Mouse (Mus musculus) hindbrain, embryonic 11.5 days (tissue): ENCODE results near the gene Wnt5b. TPM values are rescaled to one million over a fixed set of nuclear protein-coding genes. Genes with fewer than 3 reads are reported as not detected.
A peak's percentile ranks its signal among the peaks of the same experiment; 100 is the strongest.

Experiments used
- ATAC-seq: fragments of 200-750 bp; cut with Nextera tagmentation; 2 replicates; pipeline ENCODE4 v1.8.0; 2017; ENCODE audit warnings: mild to moderate bottlenecking, moderate TSS enrichment, moderate library complexity; ENCODE audit not compliant: low FRiP score
- DNase-seq: peaks from one replicate; pipeline ENCODE4 v3.0.0-alpha.2; 2015; ENCODE audit warnings: low spot score
- H3K27ac ChIP-seq: fragments of 300-500 bp; sonication (generic); 2 replicates; pipeline ENCODE4 v1.5.1; 2014; ENCODE audit warnings: mild to moderate bottlenecking, low read depth, low read length
- H3K27me3 ChIP-seq: fragments of 300-500 bp; sonication (generic); 2 replicates; pipeline ENCODE4 v1.6.1; 2014; ENCODE audit warnings: mild to moderate bottlenecking, low read length, moderate library complexity, mixed read lengths; ENCODE audit not compliant: control insufficient read depth, insufficient read depth
- H3K36me3 ChIP-seq: fragments of 300-500 bp; sonication (generic); 2 replicates; pipeline ENCODE4 v1.6.1; 2014; ENCODE audit warnings: mild to moderate bottlenecking, low read length, moderate library complexity, mixed read lengths; ENCODE audit not compliant: control insufficient read depth, insufficient read depth
- H3K4me1 ChIP-seq: fragments of 300-500 bp; sonication (generic); replicated peaks from 2 replicates; pipeline ENCODE4 v1.6.1; 2014; ENCODE audit warnings: low read length, mixed read lengths; ENCODE audit not compliant: control insufficient read depth, insufficient read depth
- H3K4me2 ChIP-seq: fragments of 300-500 bp; sonication (generic); replicated peaks from 2 replicates; pipeline ENCODE4 v1.6.1; 2014; ENCODE audit warnings: mild to moderate bottlenecking, low read depth, low read length
- H3K4me3 ChIP-seq: fragments of 300-500 bp; sonication (generic); 2 replicates; pipeline ENCODE4 v1.5.1; 2014; ENCODE audit warnings: low read depth, low read length
- H3K9ac ChIP-seq: fragments of 300-500 bp; sonication (generic); 2 replicates; pipeline ENCODE4 v1.6.1; 2014; ENCODE audit warnings: low read depth, low read length
- H3K9me3 ChIP-seq: fragments of 300-500 bp; sonication (generic); 2 replicates; pipeline ENCODE4 v1.6.1; 2016; ENCODE audit warnings: low read length; ENCODE audit not compliant: control insufficient read depth
- WGBS: fragments of 180-500 bp; shearing (Covaris S2); extraction: QIAGEN DNeasy Blood & Tissue Kit; methylation state at CpG from one replicate; pipeline ENCODE4 v1.1.7; 2014; 5-methylcytosine and 5-hydroxymethylcytosine counted together
- polyA plus RNA-seq: library from polyadenylated mRNA; unstranded; fragments of >200 nt; fragmentation: Nextera tagmentation; extraction: Ambion mirVana; gene quantifications from 2 replicates; pipeline ENCODE4 v1.2.1, GENCODE M21; 2014

Wnt5b gene
- polyA plus RNA-seq, 1 experiment from 2014 or later, result 5.8 TPM

GRCm38 (mm10) chr6:119492630-119493014 is 51.5 kb downstream of the Wnt5b start:
- DNase-seq, result peak; percentile 33

GRCm38 (mm10) chr6:119491997-119492629 is 52.0 kb downstream of the Wnt5b start:
- Histone ChIP-seq H3K9me3 (no peaks in the 10 kb centered on the region), H3K36me3 (no peaks in the 10 kb centered on the region), H3K4me3 (no peak overlapping the region), H3K27ac (peak overlapping the region; percentile 37), H3K4me2 (no peak overlapping the region), H3K27me3 (no peaks in the 10 kb centered on the region), H3K4me1 (peaks cover 14% of the 10 kb centered on the region), H3K9ac (no peak overlapping the region)
- WGBS, result 25% methylated on average over 9 of the region's 9 CpGs
- ATAC-seq, result peak; percentile 65; the same call in 1 of the 2 replicates
- DNase-seq, result peak; percentile 48

More at GRCm38 (mm10) chr6:119492630-119493014, 51.5 kb downstream of the Wnt5b start:
- H3K9ac ChIP-seq, result no peak overlapping the region
- no peaks in the 10 kb centered on the region for H3K36me3 ChIP-seq
- peaks cover 14% of the 10 kb centered on the region for H3K4me1 ChIP-seq
- 20% methylated on average over 7 of the region's 7 CpGs for WGBS
- H3K27ac ChIP-seq, result no peak overlapping the region
- H3K9me3 ChIP-seq, result no peaks in the 10 kb centered on the region
- peak; percentile 22 for ATAC-seq
- no peaks in the 10 kb centered on the region for H3K27me3 ChIP-seq
- no peak overlapping the region for H3K4me2 ChIP-seq
- no peak overlapping the region for H3K4me3 ChIP-seq

GRCm38 (mm10) chr6:119491006-119491405 is 53.1 kb downstream of the Wnt5b start:
- Histone ChIP-seq H3K9me3 (no peaks in the 10 kb centered on the region), H3K4me3 (no peak overlapping the region), H3K36me3 (no peaks in the 10 kb centered on the region), H3K4me2 (peak overlapping the region; percentile 17), H3K4me1 (peaks cover 14% of the 10 kb centered on the region), H3K27ac (peak overlapping the region; percentile 37), H3K27me3 (no peaks in the 10 kb centered on the region), H3K9ac (peak overlapping the region; percentile 31; the same call in 1 of the 2 replicates)
- WGBS, result 22% methylated on average over 11 of the region's 11 CpGs
- DNase-seq (peak; percentile 36), ATAC-seq (no peak)

- no peak overlapping the region for H3K27ac ChIP-seq
- peaks cover 14% of the 10 kb centered on the region for H3K4me1 ChIP-seq
- H3K27me3 ChIP-seq, result no peaks in the 10 kb centered on the region
- H3K9me3 ChIP-seq, result no peaks in the 10 kb centered on the region
- peak overlapping the region; percentile 17; the same call in 1 of the 2 replicates for H3K4me2 ChIP-seq
- H3K9ac ChIP-seq, result 0 out of 2 replicates have a peak overlapping the region, but pooled peaks have one; percentile 29
- WGBS, result 15% methylated on average over 11 of the region's 11 CpGs
- no peak overlapping the region for H3K4me3 ChIP-seq
- no peaks in the 10 kb centered on the region for H3K36me3 ChIP-seq
- DNase-seq (peak; percentile 45), ATAC-seq (peak; percentile 42; the same call in 1 of the 2 replicates)
These were observed 53.6 kb downstream of the Wnt5b start for GRCm38 (mm10) chr6:119490549-119490948.

- H3K36me3 ChIP-seq, result no peaks in the 10 kb centered on the region
- H3K4me3 ChIP-seq, result no peak overlapping the region
- DNase-seq (peak; percentile 86), ATAC-seq (no peak)
- no peaks in the 10 kb centered on the region for H3K27me3 ChIP-seq
- H3K9me3 ChIP-seq, result no peaks in the 10 kb centered on the region
- no peak overlapping the region for H3K27ac ChIP-seq
- 12% methylated on average over 5 of the region's 5 CpGs for WGBS
- no peak overlapping the region for H3K4me2 ChIP-seq
- peaks cover 14% of the 10 kb centered on the region for H3K4me1 ChIP-seq
- no peak overlapping the region for H3K9ac ChIP-seq
These were observed 54.4 kb downstream of the Wnt5b start for GRCm38 (mm10) chr6:119489765-119490164.

- 93% methylated on average over 9 of the region's 9 CpGs for WGBS
- Histone ChIP-seq H3K9me3 (no peaks in the 10 kb centered on the region), H3K4me1 (peaks cover 9% of the 10 kb centered on the region), H3K4me3 (no peak overlapping the region), H3K9ac (no peak overlapping the region), H3K4me2 (no peak overlapping the region), H3K27ac (no peak overlapping the region), H3K27me3 (no peaks in the 10 kb centered on the region), H3K36me3 (no peaks in the 10 kb centered on the region)
- no peak for ATAC-seq
- DNase-seq, result no peak
These were observed 56.5 kb downstream of the Wnt5b start for GRCm38 (mm10) chr6:119487619-119488018.

- H3K9me3 ChIP-seq, result no peaks in the 10 kb centered on the region
- H3K27me3 ChIP-seq, result no peaks in the 10 kb centered on the region
- no peak overlapping the region for H3K9ac ChIP-seq
- H3K4me1 ChIP-seq, result peaks cover 8% of the 10 kb centered on the region; the same call in 1 of the 2 replicates
- WGBS, result 95% methylated on average over 7 of the region's 7 CpGs
- H3K27ac ChIP-seq, result no peak overlapping the region
- H3K36me3 ChIP-seq, result no peaks in the 10 kb centered on the region
- no peak overlapping the region for H3K4me2 ChIP-seq
- no peak overlapping the region for H3K4me3 ChIP-seq
- no peak for ATAC-seq
- DNase-seq, result no peak
These were observed 57.1 kb downstream of the Wnt5b start for GRCm38 (mm10) chr6:119487085-119487458.

- Histone ChIP-seq H3K9me3 (no peaks in the 10 kb centered on the region), H3K27ac (no peak overlapping the region), H3K9ac (no peak overlapping the region), H3K4me3 (no peak overlapping the region), H3K36me3 (no peaks in the 10 kb centered on the region), H3K4me1 (peaks cover 8% of the 10 kb centered on the region; the same call in 1 of the 2 replicates), H3K27me3 (no peaks in the 10 kb centered on the region), H3K4me2 (no peak overlapping the region)
- WGBS, result 88% methylated on average over 12 of the region's 12 CpGs
- no peak for DNase-seq
- ATAC-seq, result no peak
These were observed 57.6 kb downstream of the Wnt5b start for GRCm38 (mm10) chr6:119486381-119487084.
